Mouse (Mus musculus): ENCODE data around the gene Gadl1.

GRCm38 (mm10) chr9:116029076-116029475 is 119.8 kb downstream of the Gadl1 start:
- TF ChIP-seq CTCF (IDR thresholded peaks at IDR 0.05; ENCODE audit: low read depth, low read length): no peak
- TF ChIP-seq POLR2A (IDR thresholded peaks at IDR 0.05; ENCODE audit: insufficient read depth, low read length): no peak
